Mouse (Mus musculus) C3H10T1/2 (cell line): Measurements from ENCODE around the gene Gins3. TPM values are rescaled to one million over a fixed set of nuclear protein-coding genes. Genes with fewer than 3 reads are reported as not detected.

Experiments used
- polyA plus RNA-seq, 2 experiments: library from polyadenylated mRNA; unstranded; fragments of >200 nt; fragmentation: generic; extraction: Trizol; gene quantifications; one replicate each; pipeline ENCODE4 v1.2.1; 2012; ENCODE audit warnings: missing spikeins in 2 of 2

The Gins3 gene
- 1 to 10 TPM; 1.4 to 2.7 TPM for polyA plus RNA-seq

DNA sequence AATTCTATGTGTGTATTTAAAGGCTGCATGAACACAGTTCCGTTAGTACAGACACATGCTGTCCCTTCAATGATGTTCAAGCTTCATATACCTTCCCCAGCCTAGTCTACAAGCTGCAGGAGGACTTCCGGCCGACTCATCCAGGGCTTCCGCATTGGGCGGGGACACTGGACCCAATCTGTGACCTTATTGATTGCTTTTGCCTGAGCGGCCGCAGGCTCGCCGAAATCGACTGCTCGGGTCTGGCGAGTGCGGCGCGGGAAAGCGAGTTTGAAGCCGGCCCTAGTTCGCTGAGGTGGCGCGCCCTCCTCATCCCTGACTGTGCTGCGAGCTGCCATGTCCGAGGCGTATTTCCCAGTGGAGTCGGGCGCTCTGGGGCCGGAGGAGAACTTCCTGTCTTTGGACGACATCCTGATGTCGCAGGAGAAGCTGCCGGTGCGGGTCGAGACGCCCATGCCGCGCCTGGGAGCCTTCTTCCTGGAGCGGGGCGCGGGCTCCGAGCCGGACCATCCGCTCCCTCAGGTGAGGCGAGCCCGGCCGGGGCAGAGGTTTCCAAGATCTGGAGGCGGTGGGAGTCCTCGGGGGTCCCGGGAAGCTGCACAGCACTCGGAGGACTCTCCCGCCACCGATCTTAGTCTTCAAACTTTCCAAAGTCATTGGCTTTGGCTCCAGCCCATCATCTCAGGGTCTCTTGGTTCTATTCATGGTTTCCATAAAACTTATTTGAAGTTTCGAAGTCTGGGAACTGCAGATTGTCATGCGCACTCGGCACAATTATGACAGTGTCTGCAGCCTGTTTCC lies at the start of gene Gins3:
TSS of gene Gins3 (plus strand) at position 192 of the 801 bp plus-strand sequence.

GRCm38 (mm10) chr8:95676631-95677030 lies 43.4 kb downstream of the Gins3 start, which contains the start of gene Ndrg4:
Gene Ndrg4 (plus strand): TSS chr8:95676980.

Other genes with a start within 250 kb of the Gins3 start
- gene Cfap20, start 198.6 kb upstream of the Gins3 start, polyA plus RNA-seq: 10 to 100 TPM; 16.0 to 73.6 TPM
- 10 to 100 TPM; 25.0 to 43.3 TPM for gene Csnk2a2, start 143.4 kb upstream of the Gins3 start, polyA plus RNA-seq
- under 1 TPM in 1 of 2 experiments, not detected in 1; 0.33 TPM for gene Ccdc113, start 99.4 kb upstream of the Gins3 start, polyA plus RNA-seq
- not detected for gene Prss54, start 57.1 kb upstream of the Gins3 start, polyA plus RNA-seq
- gene Ndrg4, start 43.5 kb downstream of the Gins3 start, polyA plus RNA-seq: 1 to 10 TPM; 1.1 to 8.9 TPM
- 1 to 10 TPM; 3.1 to 4.4 TPM for gene Setd6, start 82.4 kb downstream of the Gins3 start, polyA plus RNA-seq
- 10 to 100 TPM in 1 of 2 experiments, 1 to 10 TPM in 1; 3.2 to 40.6 TPM for gene Cnot1, start 174.0 kb downstream of the Gins3 start, polyA plus RNA-seq
- 100 to 1,000 TPM; 181 to 185 TPM for gene Sap18b, start 191.9 kb downstream of the Gins3 start, polyA plus RNA-seq
- 10 to 100 TPM in 1 of 2 experiments, 1 to 10 TPM in 1; 6.4 to 17.9 TPM for gene Slc38a7, start 220.1 kb downstream of the Gins3 start, polyA plus RNA-seq